Mouse (Mus musculus) ovary, postnatal 36 days (tissue): ENCODE measurements around the gene Coq4.
"Not testable (repeated sequence)": the region's sequence is repeated elsewhere in the genome, so short reads cannot be mapped to it uniquely, and the experiment has no call there.

Experiments used
- DNase-seq: peaks from one replicate; pipeline ENCODE4 v3.0.0; 2022; ENCODE audit warnings: low spot score, mixed read lengths

Gene Coq4

DNA sequence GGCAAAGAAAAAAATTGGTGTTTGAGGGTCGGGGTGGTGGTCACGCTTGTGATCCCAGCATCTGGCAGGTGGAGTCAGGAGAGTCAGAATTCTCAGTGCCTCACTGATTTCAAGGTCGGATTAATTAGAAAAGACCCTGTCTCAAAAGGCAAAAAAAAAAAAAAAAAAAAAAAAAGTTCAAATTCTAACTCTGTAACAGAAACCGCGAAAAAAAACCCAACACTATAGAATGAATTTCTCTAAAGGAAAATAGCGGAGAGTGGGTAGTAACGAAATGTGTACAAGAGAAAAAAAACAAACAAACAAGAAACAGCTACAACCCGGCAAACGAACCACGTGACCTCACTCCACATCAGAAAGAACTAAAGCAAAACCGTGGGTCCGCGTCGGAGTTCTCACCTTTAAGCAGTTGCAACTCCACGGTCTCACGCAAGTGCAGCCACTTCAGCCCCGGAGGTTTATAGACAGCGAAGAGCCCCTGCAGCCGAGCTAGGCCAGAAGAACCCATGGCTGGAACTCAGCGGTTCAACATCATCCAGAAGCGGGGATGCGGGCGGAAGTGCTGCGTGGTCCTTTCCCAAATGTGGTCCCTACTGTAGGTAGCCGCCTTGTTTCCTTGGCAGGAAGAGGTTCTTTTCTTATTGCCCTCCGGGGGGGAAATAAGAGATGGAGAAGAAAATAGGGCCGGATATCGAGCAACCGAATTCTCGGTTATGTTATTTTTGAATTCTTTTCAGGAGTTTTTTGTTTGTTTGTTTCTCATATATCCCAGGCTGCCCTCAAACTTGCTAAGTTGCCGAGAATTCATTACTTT lies at the start of gene Coq4:
TSS of gene Coq4 (plus strand) at position 390 of the 814 bp plus-strand sequence.
- peak; percentile 80 for DNase-seq

DNA sequence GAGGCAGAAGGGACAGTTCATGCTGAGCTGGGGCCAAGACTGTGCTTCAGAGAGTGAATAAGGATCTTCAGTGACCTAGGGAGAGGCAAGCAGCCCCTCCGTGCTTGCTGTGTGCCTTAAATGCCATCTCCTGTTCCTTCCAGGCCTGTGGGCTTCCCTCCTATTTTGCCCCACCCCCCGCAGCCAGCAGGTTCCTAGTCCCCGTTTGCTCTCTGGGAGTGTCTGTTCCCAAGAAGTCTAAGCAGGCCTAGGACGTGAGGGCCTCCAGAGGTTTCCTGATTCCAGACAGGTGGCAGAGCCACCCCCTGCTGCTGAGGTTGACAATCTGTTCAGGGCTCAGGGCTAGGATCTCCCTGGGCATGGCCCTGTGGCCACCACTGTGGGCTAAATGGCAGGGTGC lies 48.5 kb upstream of the Coq4 start:
- DNase-seq, result no peak

DNA sequence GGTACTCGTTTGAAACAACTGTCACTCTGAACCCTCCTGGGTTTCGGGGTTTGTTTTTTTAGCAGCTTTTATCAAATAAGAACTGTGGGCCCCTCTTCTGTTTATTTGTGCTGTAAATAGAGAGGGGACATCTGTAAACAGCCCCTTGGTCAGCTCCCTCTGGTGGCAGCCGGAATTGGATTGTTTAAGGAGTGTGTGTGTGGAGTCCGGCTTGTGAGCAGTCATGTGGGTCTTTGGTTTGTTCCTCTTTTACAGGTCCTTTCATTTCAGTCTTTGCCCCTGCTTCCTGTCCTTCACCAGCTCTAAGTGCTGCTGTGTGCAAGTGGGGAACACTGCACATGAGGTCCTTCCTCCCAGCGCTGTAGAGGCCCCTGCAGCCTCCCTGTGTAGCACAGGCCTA lies 47.9 kb upstream of the Coq4 start:
- no peak for DNase-seq

DNA sequence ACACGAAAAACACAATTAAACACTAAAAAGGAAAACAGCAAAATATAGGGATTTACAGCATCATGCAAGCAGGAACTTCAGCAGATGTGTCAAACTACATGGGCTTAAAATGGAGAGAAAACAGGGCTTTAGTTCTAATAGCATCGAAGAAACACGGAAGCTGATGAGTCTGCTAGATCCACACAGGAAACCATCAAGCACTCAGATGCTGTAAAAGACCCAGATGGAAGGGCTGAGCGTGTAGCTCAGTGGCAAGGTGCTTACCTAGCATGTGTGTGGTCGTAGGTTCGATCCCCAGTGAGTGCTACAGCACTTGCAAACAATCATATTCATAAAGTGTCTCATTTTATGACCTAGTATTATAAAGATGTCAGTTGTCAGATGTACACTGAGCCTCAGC lies 46.1 kb upstream of the Coq4 start:
- no peak for DNase-seq

DNA sequence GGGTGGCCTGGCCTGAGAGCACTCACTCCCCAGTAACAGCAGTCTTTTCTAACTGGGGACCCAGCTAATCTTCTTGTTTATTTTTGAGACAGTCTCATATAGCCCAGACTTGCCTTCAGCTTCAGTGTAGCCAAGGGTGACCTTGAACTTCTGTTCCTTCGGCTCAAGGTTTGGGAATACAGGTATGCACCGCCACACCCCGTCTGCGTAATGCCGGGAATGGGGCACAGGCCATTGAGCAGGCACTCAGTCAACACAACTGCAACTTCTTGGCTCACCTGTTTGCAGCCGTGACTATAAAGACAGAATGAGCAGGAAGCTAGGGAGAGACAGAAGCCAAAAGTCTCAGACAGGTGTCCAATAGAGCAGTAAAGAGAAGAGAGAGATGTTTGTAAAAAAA lies 43.0 kb upstream of the Coq4 start:
- no peak for DNase-seq

DNA sequence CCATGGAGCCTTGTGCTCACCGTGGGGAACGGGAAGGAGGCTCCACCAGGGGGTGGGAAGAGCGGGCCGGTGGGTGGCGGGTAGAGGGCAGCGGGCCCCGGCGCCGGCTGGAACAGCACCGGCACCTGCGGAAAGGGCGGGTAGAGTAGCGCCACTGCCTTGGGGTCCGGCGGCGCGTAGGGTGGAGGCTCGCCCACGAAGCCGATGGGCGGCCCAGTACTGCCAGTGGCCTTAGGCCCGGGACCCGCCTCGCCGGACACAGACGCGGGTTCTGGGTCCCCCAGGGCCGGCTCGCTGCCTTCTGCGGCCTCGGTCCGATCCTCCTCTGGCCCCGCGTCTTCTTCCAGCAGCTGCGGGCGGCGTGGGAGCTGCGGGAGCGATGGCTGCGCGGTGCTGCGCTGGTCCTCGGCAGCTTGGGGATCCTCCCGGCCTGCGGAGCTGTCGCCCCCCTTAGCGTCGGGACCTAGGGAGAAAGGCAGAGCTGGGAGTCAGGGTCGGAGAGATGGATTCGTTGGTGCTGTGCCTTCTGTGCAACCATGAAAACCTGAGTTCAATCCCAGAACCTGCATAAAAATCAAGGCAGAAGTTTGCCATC lies 40.0 kb upstream of the Coq4 start:
- DNase-seq, result peak; percentile 19

DNA sequence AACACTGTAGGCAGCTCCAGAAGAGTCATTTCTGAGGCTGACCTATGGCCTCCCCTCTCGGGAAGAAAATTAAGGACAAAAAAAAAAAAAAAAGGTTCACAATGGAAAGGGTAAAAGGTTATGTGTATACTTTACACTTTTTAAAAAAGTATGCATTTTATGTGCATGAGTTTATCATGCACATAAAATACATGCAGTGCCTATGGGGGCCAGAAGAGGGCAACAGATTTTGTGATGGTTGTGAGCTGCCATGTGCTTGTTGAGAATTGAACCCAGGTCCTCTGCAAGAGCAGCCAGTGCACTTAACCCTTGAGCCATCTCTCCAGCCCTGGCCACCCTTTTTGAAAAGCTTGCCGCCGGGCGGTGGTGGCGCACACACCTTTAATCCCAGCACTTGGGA lies 39.4 kb upstream of the Coq4 start:
- DNase-seq, result no peak

DNA sequence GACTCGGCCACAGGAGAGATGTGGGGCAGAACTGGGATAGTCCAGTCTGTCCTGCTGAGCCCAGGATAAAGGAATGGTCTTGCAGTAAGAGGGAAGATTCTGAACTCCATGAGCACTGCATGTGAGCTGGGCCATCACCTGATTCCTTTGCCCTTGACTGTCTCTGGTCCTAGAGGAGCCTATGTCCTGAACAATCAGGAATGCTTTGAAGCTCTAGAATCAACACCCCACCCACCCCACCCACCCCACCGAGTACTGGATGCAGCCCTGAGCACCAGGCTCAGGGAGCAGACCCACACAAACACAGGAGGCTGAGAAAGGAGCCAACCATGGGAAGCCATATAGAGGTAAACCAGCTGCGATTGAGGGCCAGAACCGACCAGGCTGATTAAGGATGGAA lies 38.8 kb upstream of the Coq4 start:
- no peak for DNase-seq

DNA sequence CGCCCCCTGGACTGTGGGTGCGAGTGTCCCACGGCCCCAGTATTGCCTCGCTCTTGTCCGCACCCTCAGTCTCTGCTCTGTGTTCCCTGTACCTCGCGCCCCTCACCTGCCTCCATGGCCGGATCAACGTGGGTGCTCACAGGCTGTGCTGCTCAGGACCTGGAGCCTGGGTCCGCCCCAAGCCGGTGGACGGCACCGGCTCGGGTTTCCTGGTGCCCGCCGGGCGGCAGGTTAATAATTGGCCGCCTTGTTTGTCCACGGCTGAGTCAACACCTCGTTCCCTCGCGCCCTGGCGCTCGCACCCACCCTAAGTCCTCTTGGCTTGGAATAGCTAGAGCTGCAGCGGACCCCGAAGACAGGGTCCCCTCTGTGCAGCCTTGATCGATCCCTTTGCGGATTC lies 35.8 kb upstream of the Coq4 start, which contains the start of gene Gm13420:
TSS of gene Gm13420 (minus strand) at position 189 of the 400 bp plus-strand sequence.
- DNase-seq, result no peak

DNA sequence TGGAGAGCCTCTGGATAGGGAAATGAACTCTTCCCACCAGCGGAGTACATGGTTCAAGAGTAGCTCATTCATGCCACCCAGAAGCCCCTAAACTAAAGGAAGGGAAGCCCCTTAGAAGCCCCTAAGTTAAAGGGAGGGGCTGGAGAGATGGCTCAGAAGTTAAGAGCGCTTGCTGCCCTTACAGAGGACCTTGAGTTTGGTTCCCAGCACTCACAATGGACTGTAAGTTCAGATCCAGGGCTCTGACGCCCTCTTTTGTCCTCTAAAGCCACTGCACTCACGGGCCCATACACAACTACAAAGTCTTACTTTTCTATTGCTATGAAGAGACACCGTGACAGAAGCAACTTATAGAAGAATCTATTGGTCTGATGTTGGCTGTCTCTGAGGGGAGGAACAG lies 34.9 kb upstream of the Coq4 start:
- no peak for DNase-seq

DNA sequence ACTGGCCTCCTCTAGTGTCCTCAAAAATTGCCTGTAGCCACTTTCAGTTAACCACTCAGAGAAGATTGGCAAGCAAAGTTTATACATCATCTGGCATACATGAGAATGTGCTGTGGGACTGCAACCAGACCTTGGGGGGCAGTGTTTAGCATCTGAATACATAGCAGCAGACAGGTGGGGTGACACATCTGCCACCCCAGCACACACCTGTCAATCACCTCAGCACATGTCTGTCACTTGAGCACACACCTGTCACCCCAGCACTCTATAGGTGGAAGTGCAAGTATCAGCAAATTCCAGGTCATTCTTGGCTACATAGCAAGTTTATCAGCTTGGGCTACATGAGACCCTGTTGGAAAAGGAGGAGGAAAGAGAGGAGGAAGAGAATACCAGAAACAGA lies 31.6 kb upstream of the Coq4 start:
- no peak for DNase-seq

DNA sequence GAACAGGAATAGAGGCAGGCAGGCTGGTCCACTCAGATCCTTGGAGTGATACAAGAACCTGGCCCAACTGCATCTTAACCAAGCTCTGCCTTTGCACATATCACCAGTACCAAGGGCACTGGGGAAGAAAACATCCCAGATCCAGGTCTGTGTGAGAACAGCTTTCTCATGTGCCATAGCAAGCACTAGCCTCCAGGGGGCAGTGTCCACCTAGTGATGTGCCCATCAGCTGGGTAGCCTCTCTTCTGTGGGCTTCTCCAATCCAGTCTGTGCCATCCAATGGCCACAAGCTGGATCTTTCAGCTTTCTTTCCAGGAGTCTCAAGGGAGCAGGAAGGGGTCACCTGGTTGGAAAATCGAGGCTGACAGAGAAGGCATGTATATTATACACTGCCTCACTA lies 22.5 kb upstream of the Coq4 start:
- DNase-seq, result peak; percentile 70

DNA sequence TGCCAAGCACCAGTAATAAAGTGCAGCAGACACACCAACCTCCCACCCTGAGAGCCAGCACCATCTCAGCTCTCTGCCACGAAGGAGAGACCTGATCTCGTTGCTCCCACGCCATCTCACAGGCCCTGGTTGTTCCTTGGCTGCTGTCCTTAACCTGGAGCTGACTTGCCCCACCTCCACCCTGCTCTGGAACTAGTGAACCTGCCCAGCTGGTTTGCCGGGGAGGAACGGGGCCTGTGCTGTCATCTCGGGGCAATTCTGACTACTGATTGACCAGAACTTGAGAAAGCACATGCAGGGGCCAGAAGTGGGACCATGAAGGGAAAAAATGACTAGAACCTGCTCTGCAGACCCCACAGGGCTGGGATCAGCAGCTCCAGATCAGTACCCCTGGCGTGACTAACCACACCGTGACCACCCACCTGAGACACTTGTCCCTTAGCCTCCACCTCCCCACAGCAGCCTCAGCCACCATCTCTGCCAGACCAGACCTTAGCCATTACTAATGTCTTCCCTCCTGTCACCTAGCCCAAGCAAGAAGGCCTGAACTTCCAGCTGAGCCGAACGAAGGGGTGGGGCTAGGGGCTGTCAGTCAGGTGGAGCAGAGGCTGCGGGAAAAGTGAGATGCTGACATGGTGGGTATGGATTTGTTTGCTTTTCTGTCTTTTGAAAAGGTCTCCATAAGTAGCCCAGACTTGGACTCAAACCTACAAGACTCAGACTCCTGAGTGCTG lies 19.1 kb upstream of the Coq4 start:
- no peak for DNase-seq

DNA sequence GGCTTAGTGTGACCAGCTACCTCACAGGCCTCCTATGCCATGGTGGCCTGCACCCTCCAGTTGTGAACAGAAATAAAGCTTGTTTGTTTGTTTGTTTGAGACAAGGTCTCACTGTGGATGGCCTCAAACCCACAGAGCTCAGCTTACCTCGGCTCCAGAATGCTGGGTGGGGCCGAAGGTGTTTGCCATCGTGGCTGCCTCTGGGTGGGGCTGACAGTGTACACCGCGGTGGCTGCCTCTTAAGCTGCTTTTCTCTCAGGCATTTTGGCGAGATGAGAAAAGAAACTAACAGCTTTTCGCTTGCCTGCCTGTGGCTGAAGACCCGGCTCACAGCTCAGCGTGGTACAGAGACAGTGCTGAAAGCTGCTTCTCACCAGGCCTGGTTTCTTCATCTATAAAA lies 18.4 kb upstream of the Coq4 start:
- DNase-seq, result no peak

DNA sequence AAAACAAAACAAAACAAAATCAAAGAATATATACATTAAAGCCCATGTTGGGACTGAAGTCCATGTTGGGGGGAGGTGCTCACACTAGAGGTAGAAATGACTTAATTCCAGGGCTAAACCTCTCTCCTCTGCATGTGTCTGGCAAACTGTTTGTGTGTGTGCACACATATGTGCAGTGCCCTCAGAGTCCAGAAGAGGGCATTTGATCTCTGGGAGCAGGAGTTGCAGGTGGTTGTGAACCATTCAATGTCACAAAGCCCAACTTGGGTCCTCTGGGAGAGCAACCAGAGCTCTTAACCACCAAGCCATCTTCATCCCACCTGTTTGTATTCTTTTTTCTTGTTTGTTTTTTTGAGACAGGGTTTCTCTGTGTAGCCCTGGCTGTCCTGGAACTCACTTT lies 17.1 kb upstream of the Coq4 start:
- DNase-seq, result no peak

DNA sequence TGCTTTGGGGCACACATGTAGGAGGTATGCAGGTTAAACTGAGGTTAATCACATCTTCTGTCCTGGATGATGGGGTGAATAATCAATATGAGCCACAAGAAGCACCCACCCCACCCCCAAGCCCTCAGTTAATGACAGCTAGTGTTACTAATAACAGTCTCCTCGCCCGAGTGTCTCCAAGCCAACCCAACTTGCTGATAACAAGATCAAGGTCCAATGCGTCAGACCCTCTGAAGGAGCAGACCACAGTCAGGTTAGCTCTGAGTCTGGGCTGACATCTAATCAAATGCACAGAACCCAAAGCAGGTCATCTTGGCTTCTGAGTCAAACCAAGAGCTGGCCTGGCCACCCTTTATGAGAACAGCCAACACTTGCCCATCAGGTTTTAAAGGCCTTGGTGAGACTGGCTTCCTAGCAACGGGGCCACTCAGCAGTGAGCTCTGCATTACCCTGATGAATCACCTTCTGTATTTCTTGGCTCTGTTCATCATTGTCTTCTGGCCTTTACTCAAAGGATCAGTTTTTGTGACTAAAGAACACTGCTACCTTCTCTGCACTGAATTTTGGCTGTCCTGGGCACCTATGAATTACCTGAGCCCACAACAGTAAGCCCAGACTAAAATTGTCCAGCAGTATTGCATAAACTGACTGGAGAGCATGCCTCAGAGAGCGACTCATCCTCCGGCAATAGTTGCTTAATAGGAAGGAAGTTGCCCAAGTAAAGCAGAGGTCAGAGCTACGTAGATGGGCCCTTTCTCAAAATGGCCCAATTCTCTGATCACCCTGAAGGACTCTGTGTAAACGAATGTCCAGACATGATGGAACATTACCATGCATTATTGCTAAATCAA lies 15.5 kb upstream of the Coq4 start:
- DNase-seq, result no peak

DNA sequence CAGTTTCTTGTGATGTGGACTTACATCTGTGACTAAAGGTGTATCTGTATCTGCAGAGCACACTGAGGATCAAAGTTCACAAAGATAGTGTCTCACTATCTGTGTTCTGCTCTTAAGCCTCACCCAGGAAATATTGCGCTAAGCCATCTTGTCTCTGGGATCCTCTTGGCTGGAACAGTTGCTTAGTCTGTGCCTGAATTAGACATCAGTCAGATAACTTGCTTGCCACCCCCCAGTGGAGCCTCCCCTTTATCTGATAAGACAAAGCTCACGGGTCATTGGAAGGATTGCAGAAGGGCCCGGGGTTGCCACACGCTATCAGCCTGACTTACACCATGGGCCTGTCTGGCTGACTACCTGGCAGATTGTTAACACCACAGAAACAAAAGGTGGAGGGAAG lies 14.0 kb upstream of the Coq4 start:
- no peak for DNase-seq

DNA sequence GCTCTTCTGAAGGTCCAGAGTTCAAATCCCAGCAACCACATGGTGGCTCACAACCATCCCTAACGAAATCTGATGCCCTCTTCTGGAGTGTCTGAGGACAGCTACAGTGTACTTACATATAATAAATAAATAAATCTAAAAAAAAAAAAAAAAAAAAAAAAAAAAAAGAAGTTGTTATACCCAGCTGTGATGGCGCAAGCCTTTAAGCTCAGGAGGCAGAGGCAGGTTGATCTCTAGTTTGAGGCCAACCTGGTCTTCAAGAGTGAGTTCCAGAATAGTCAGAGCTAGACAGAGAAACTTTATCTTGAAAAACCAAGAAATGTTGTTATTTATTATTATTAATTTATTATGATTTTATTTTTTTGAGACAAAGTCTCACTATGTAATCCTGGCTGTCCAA lies 6.0 kb upstream of the Coq4 start:
- not testable (repeated sequence) for DNase-seq

DNA sequence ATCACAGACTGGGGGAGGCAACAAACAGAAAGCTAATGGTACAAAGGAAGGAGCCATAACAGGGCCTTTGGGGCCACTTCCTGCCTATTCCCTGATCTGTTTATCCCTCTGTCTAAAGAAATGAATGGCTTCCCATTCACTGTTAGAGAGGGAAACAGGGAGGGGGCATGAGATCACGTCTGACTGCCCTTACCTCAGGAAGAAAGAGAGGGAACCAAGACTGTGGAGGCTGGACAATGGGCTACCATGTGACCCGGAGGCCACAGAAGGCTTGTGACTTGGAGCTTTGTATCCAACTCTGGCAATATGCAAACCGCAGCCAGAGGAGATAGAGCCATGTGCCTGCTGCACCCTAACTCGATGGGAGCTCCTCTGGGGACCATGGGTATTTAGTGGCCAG lies 3.0 kb upstream of the Coq4 start:
- no peak for DNase-seq

DNA sequence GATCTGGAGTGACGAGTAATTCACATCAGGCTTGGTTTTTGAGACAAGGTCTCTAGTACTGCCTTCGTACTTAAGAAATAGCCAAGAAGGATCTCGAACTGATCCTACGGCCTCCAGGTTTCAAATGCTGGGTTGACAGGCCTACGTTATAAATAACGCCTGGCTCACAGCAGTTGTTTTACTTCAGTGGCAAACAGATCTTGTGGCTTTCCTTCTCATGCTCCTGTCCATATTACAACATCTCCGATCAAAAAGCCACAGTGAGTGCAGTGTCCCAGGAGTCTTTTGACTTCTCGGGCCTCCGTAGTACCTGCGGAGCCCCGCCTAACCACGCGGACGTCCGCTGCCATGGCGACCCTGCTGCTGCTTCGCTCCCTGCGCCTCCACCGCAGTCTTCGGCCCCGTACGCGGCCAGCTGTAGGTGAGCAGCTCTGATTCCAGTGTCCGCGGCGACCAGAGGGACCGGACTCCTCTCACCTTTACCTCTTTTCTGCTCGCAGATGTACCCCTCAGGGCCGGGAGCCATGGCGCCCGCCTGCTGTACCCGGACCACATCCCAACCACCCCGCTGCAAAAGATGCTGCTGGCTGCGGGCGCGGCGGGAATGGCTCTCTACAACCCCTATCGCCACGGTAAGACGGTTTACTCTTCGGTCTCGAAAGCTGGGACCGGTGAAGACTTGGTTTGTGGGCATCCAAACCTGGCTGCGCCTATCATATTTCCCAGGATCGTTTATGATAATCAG lies 816 bp downstream of the Coq4 start, which contains the start of gene Trub2:
TSS of gene Trub2 (minus strand) at position 566 of the 745 bp plus-strand sequence.
- DNase-seq, result peak; percentile 85

DNA sequence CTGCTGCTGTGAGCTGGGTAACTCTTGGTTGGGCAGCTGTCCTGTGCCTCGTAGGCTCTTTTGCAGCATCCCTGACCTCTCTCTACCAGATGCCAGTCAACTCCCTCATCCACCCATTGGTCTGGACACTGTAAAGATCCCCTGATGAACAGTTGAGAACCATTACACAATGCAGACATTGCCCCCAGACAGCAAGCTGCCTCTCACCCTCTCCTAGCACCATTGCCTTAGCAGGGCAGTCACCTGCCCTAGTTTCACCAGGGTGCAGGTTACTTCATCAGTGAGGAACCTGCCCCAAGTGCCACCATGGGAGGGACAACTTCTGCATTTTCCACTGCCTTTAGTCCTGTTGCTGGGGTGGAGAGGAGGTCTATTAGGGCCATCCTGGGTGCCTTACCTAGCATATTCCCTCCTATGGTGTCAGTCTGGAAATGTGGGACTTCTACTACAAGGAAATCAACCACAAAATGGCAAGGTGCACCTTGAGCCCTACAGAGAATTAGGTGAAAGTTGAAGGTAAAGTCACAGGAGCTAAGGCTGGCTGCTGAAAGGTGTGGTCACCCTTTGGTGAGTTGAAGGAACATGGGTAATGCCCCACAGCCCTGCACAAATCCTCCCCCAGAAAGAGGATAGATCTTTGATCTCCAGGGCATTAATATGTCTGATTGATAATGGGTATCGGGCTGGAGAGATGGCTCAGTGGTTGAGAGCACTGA lies 5.6 kb downstream of the Coq4 start:
- no peak for DNase-seq
